Mouse (Mus musculus) embryonic facial prominence, embryonic 11.5 days (tissue): Measurements from ENCODE around the gene Tbx19. TPM values are rescaled to one million over a fixed set of nuclear protein-coding genes. Genes with fewer than 3 reads are reported as not detected.
A peak's percentile ranks its signal among the peaks of the same experiment; 100 is the strongest.

Source experiments
- ATAC-seq: fragments of 200-750 bp; cut with Nextera tagmentation; replicated peaks from 2 replicates; pipeline ENCODE4 v1.8.0; 2017; ENCODE audit warnings: low read depth; ENCODE audit not compliant: insufficient number of reproducible peaks, low FRiP score, low TSS enrichment
- DNase-seq: peaks from one replicate; pipeline ENCODE4 v3.0.0-alpha.2; 2015; ENCODE audit warnings: low spot score
- H3K27ac ChIP-seq: fragments of 300-500 bp; sonication (generic); replicated peaks from 2 replicates; pipeline ENCODE4 v1.5.1; 2014; ENCODE audit warnings: mild to moderate bottlenecking, low read depth, low read length, control low read depth
- H3K27me3 ChIP-seq: fragments of 300-500 bp; sonication (generic); 2 replicates; pipeline ENCODE4 v1.6.1; 2014; ENCODE audit warnings: mild to moderate bottlenecking, low read length, moderate library complexity, mixed read lengths; ENCODE audit not compliant: control insufficient read depth, insufficient read depth
- H3K36me3 ChIP-seq: fragments of 300-500 bp; sonication (generic); replicated peaks from 2 replicates; pipeline ENCODE4 v1.6.1; 2014; ENCODE audit warnings: low read depth, mild to moderate bottlenecking, low read length, moderate library complexity, mixed read lengths; ENCODE audit not compliant: control insufficient read depth, insufficient read depth
- H3K4me1 ChIP-seq: fragments of 300-500 bp; sonication (generic); 2 replicates; pipeline ENCODE4 v1.6.1; 2014; ENCODE audit warnings: low read length, mixed read lengths; ENCODE audit not compliant: control insufficient read depth, insufficient read depth
- H3K4me2 ChIP-seq: fragments of 300-500 bp; sonication (generic); 2 replicates; pipeline ENCODE4 v1.6.1; 2014; ENCODE audit warnings: low read depth, mild to moderate bottlenecking, control low read depth, low read length, moderate library complexity
- H3K4me3 ChIP-seq: fragments of 300-500 bp; sonication (generic); 2 replicates; pipeline ENCODE4 v1.5.1; 2014; ENCODE audit warnings: low read depth, low read length, control low read depth
- H3K9ac ChIP-seq: fragments of 300-500 bp; sonication (generic); replicated peaks from 2 replicates; pipeline ENCODE4 v1.6.1; 2014; ENCODE audit warnings: mild to moderate bottlenecking, control low read depth, low read length
- H3K9me3 ChIP-seq: fragments of 300-500 bp; sonication (generic); replicated peaks from 2 replicates; pipeline ENCODE4 v1.6.1; 2016; ENCODE audit warnings: mild to moderate bottlenecking, low read length, inconsistent platforms, mixed read lengths; ENCODE audit not compliant: control insufficient read depth
- WGBS: fragments of 180-500 bp; shearing (Covaris S2); extraction: QIAGEN DNeasy Blood & Tissue Kit; methylation state at CpG from one replicate; pipeline ENCODE4 v1.1.7; 2014; 5-methylcytosine and 5-hydroxymethylcytosine counted together
- polyA plus RNA-seq: library from polyadenylated mRNA; unstranded; fragments of >200 nt; fragmentation: Nextera tagmentation; extraction: Ambion mirVana; gene quantifications from 2 replicates; pipeline ENCODE4 v1.2.1, GENCODE M21; 2014

Tbx19 gene
- polyA plus RNA-seq, 1 experiment from 2014 or later, result not detected

- Histone ChIP-seq H3K36me3 (no peaks in the 10 kb centered on the region), H3K4me3 (no peak overlapping the region), H3K9ac (no peak overlapping the region), H3K27ac (no peak overlapping the region), H3K27me3 (no peaks in the 10 kb centered on the region), H3K9me3 (no peaks in the 10 kb centered on the region), H3K4me1 (no peaks in the 10 kb centered on the region), H3K4me2 (no peak overlapping the region)
- ATAC-seq (no peak), DNase-seq (no peak)
- WGBS, result 66% methylated on average over 3 of the region's 3 CpGs
Observed at GRCm38 (mm10) chr1:165195396-165195960, 34.9 kb upstream of the Tbx19 start.

- H3K4me3 ChIP-seq, result peak overlapping the region; percentile 70
- ATAC-seq (no peak; the same call in 1 of the 2 replicates), DNase-seq (no peak)
- H3K27me3 ChIP-seq, result no peaks in the 10 kb centered on the region
- no peak overlapping the region for H3K27ac ChIP-seq
- H3K4me2 ChIP-seq, result peak overlapping the region; percentile 86
- no peaks in the 10 kb centered on the region for H3K4me1 ChIP-seq
- no peaks in the 10 kb centered on the region for H3K9me3 ChIP-seq
- H3K9ac ChIP-seq, result peak overlapping the region; percentile 64; the same call in 1 of the 2 replicates
- no peaks in the 10 kb centered on the region for H3K36me3 ChIP-seq
- whole genome bisulfite sequencing, result 21% methylated on average over 5 of the region's 5 CpGs
Observed at GRCm38 (mm10) chr1:165194662-165195013, 34.1 kb upstream of the Tbx19 start.

GRCm38 (mm10) chr1:165193880-165194661, 33.5 kb upstream of the Tbx19 start, which contains the start of gene Sft2d2:
Gene Sft2d2 (minus strand): TSS chr1:165194438.
- H3K27ac ChIP-seq, result peak within 1 kb of the TSS; percentile 41; the same call in 1 of the 2 replicates
- peak within 1 kb of the TSS; percentile 64 for H3K9ac ChIP-seq
- no peaks in the 10 kb centered on the region for H3K4me1 ChIP-seq
- peak; percentile 91 for ATAC-seq
- no peaks in the 10 kb centered on the region for H3K36me3 ChIP-seq
- H3K4me2 ChIP-seq, result peak within 1 kb of the TSS; percentile 86
- peak; percentile 86 for DNase-seq
- peak within 1 kb of the TSS; percentile 70 for H3K4me3 ChIP-seq
- H3K27me3 ChIP-seq, result no peaks in the 10 kb centered on the region
- H3K9me3 ChIP-seq, result no peaks in the 10 kb centered on the region
- WGBS, result under 1% methylated on average over 69 of the region's 69 CpGs

- Histone ChIP-seq H3K9ac (peak overlapping the region; percentile 64), H3K9me3 (no peaks in the 10 kb centered on the region), H3K4me1 (no peaks in the 10 kb centered on the region), H3K27ac (peak overlapping the region; percentile 41; the same call in 1 of the 2 replicates), H3K4me3 (peak overlapping the region; percentile 70), H3K36me3 (no peaks in the 10 kb centered on the region), H3K4me2 (peak overlapping the region; percentile 86), H3K27me3 (no peaks in the 10 kb centered on the region)
- WGBS, result 13% methylated on average over 7 of the region's 7 CpGs
- ATAC-seq (no peak), DNase-seq (no peak)
Observed at GRCm38 (mm10) chr1:165193426-165193825, 32.9 kb upstream of the Tbx19 start.

GRCm38 (mm10) chr1:165192714-165193264, 32.2 kb upstream of the Tbx19 start:
- Histone ChIP-seq H3K27me3 (no peaks in the 10 kb centered on the region), H3K27ac (no peak overlapping the region), H3K36me3 (no peaks in the 10 kb centered on the region), H3K4me2 (peak overlapping the region; percentile 86; the same call in 1 of the 2 replicates), H3K4me1 (no peaks in the 10 kb centered on the region), H3K4me3 (no peak overlapping the region), H3K9ac (no peak overlapping the region), H3K9me3 (no peaks in the 10 kb centered on the region)
- DNase-seq (no peak), ATAC-seq (no peak)
- WGBS, result 72% methylated on average over 10 of the region's 10 CpGs

GRCm38 (mm10) chr1:165192102-165192501, 31.5 kb upstream of the Tbx19 start:
- Histone ChIP-seq H3K4me2 (no peak overlapping the region), H3K9ac (no peak overlapping the region), H3K4me1 (no peaks in the 10 kb centered on the region), H3K27me3 (no peaks in the 10 kb centered on the region), H3K27ac (no peak overlapping the region), H3K9me3 (no peaks in the 10 kb centered on the region), H3K36me3 (no peaks in the 10 kb centered on the region), H3K4me3 (no peak overlapping the region)
- WGBS, result 82% methylated on average over 3 of the region's 4 CpGs
- no peak for DNase-seq
- no peak for ATAC-seq

GRCm38 (mm10) chr1:165191611-165192010, 31.0 kb upstream of the Tbx19 start:
- DNase-seq, result no peak
- H3K9me3 ChIP-seq, result no peaks in the 10 kb centered on the region
- H3K4me2 ChIP-seq, result no peak overlapping the region
- H3K4me3 ChIP-seq, result no peak overlapping the region
- no peak for ATAC-seq
- no peaks in the 10 kb centered on the region for H3K27me3 ChIP-seq
- H3K27ac ChIP-seq, result no peak overlapping the region
- no peaks in the 10 kb centered on the region for H3K36me3 ChIP-seq
- WGBS, result 42% methylated on average over 13 of the region's 13 CpGs
- no peaks in the 10 kb centered on the region for H3K4me1 ChIP-seq
- no peak overlapping the region for H3K9ac ChIP-seq
